Mouse (Mus musculus) liver, embryonic 11.5 days (tissue): ENCODE data around the gene Phf7. TPM values are rescaled to one million over a fixed set of nuclear protein-coding genes. Genes with fewer than 3 reads are reported as not detected.

ENCODE experiments used
- ATAC-seq: fragments of 200-750 bp; cut with Nextera tagmentation; replicated peaks from 2 replicates; pipeline ENCODE4 v1.8.0; 2017; ENCODE audit warnings: moderate number of reproducible peaks, mild to moderate bottlenecking, moderate TSS enrichment, moderate library complexity; ENCODE audit not compliant: low FRiP score
- DNase-seq: peaks from one replicate; pipeline ENCODE4 v3.0.0-alpha.2; 2017; ENCODE audit warnings: low spot score
- H3K27ac ChIP-seq: fragments of 300-500 bp; sonication (generic); 2 replicates; pipeline ENCODE4 v1.5.1; 2014; ENCODE audit warnings: mild to moderate bottlenecking, low read depth, low read length, control low read depth
- H3K27me3 ChIP-seq: fragments of 300-500 bp; sonication (generic); replicated peaks from 2 replicates; pipeline ENCODE4 v1.6.1; 2014; ENCODE audit warnings: low read length, mixed read lengths; ENCODE audit not compliant: control insufficient read depth, insufficient read depth
- H3K36me3 ChIP-seq: fragments of 300-500 bp; sonication (generic); 2 replicates; pipeline ENCODE4 v1.6.1; 2014; ENCODE audit warnings: mild to moderate bottlenecking, low read length, moderate library complexity, mixed read lengths; ENCODE audit not compliant: control insufficient read depth, insufficient read depth
- H3K4me1 ChIP-seq: fragments of 300-500 bp; sonication (generic); replicated peaks from 2 replicates; pipeline ENCODE4 v1.6.1; 2014; ENCODE audit warnings: low read length, mixed read lengths; ENCODE audit not compliant: control insufficient read depth, insufficient read depth
- H3K4me2 ChIP-seq: fragments of 300-500 bp; sonication (generic); 2 replicates; pipeline ENCODE4 v1.6.1; 2014; ENCODE audit warnings: mild to moderate bottlenecking, control low read depth, moderate library complexity
- H3K4me3 ChIP-seq: fragments of 300-500 bp; sonication (generic); 2 replicates; pipeline ENCODE4 v1.5.1; 2014; ENCODE audit warnings: low read depth, low read length, control low read depth
- H3K9ac ChIP-seq: fragments of 300-500 bp; sonication (generic); 2 replicates; pipeline ENCODE4 v1.6.1; 2014; ENCODE audit warnings: low read depth, low read length, control low read depth
- H3K9me3 ChIP-seq: fragments of 300-500 bp; sonication (generic); 2 replicates; pipeline ENCODE4 v1.6.1; 2016; ENCODE audit warnings: low read length, inconsistent platforms, mixed read lengths; ENCODE audit not compliant: control insufficient read depth
- WGBS: fragments of 180-500 bp; shearing (Covaris S2); extraction: QIAGEN DNeasy Blood & Tissue Kit; methylation state at CpG from one replicate; pipeline ENCODE4 v1.1.7; 2014; 5-methylcytosine and 5-hydroxymethylcytosine counted together
- polyA plus RNA-seq: library from polyadenylated mRNA; unstranded; fragments of >200 nt; fragmentation: Nextera tagmentation; extraction: Ambion mirVana; gene quantifications from 2 replicates; pipeline ENCODE4 v1.2.1, GENCODE M21; 2014

Phf7 gene
- polyA plus RNA-seq, 1 experiment from 2014 or later: 15.0 TPM

GRCm38 (mm10) chr14:31197547-31198516 lies 53.3 kb downstream of the Phf7 start:
- Histone ChIP-seq H3K9me3 (no peaks in the 10 kb centered on the region), H3K27me3 (no peaks in the 10 kb centered on the region), H3K36me3 (peaks cover 36% of the 10 kb centered on the region), H3K4me2 (no peak overlapping the region), H3K4me3 (no peak overlapping the region), H3K27ac (no peak overlapping the region), H3K4me1 (peaks cover 7% of the 10 kb centered on the region), H3K9ac (no peak overlapping the region)
- 73% methylated on average over 16 of the region's 16 CpGs for WGBS
- ATAC-seq (no peak; the same call in 1 of the 2 replicates), DNase-seq (no peak)

- DNase-seq (no peak), ATAC-seq (no peak)
- Histone ChIP-seq H3K9me3 (no peaks in the 10 kb centered on the region), H3K4me3 (no peak overlapping the region), H3K36me3 (peaks cover 40% of the 10 kb centered on the region), H3K27ac (peak overlapping the region; percentile 45; the same call in 1 of the 2 replicates), H3K27me3 (no peaks in the 10 kb centered on the region), H3K4me2 (no peak overlapping the region), H3K9ac (no peak overlapping the region), H3K4me1 (peaks cover 7% of the 10 kb centered on the region)
These were observed 55.1 kb downstream of the Phf7 start for GRCm38 (mm10) chr14:31195968-31196367.

GRCm38 (mm10) chr14:31195521-31195920 lies 55.6 kb downstream of the Phf7 start:
- no peak for DNase-seq
- no peak overlapping the region for H3K4me2 ChIP-seq
- H3K36me3 ChIP-seq: peaks cover 40% of the 10 kb centered on the region
- no peak for ATAC-seq
- no peaks in the 10 kb centered on the region for H3K9me3 ChIP-seq
- peak overlapping the region; percentile 45; the same call in 1 of the 2 replicates for H3K27ac ChIP-seq
- H3K9ac ChIP-seq: no peak overlapping the region
- peaks cover 7% of the 10 kb centered on the region for H3K4me1 ChIP-seq
- H3K4me3 ChIP-seq: no peak overlapping the region
- no peaks in the 10 kb centered on the region for H3K27me3 ChIP-seq
- 89% methylated on average over 4 of the region's 4 CpGs for WGBS

GRCm38 (mm10) chr14:31194891-31195513 lies 56.1 kb downstream of the Phf7 start:
- Histone ChIP-seq H3K9me3 (no peaks in the 10 kb centered on the region), H3K4me2 (no peak overlapping the region), H3K27ac (peak overlapping the region; percentile 45; the same call in 1 of the 2 replicates), H3K36me3 (peaks cover 41% of the 10 kb centered on the region), H3K4me3 (no peak overlapping the region), H3K4me1 (peaks cover 7% of the 10 kb centered on the region), H3K9ac (no peak overlapping the region), H3K27me3 (no peaks in the 10 kb centered on the region)
- DNase-seq (no peak), ATAC-seq (no peak)
- WGBS: 61% methylated on average over 14 of the region's 14 CpGs

GRCm38 (mm10) chr14:31194441-31194840 lies 56.7 kb downstream of the Phf7 start:
- H3K4me3 ChIP-seq: no peak overlapping the region
- H3K4me1 ChIP-seq: peaks cover 7% of the 10 kb centered on the region
- H3K27ac ChIP-seq: no peak overlapping the region
- H3K36me3 ChIP-seq: peaks cover 45% of the 10 kb centered on the region
- no peaks in the 10 kb centered on the region for H3K9me3 ChIP-seq
- no peak for DNase-seq
- no peak for ATAC-seq
- no peak overlapping the region for H3K9ac ChIP-seq
- WGBS: 78% methylated on average over 2 of the region's 2 CpGs
- no peaks in the 10 kb centered on the region for H3K27me3 ChIP-seq
- no peak overlapping the region for H3K4me2 ChIP-seq

- H3K4me2 ChIP-seq: no peak overlapping the region
- H3K9me3 ChIP-seq: no peaks in the 10 kb centered on the region
- no peak for DNase-seq
- H3K36me3 ChIP-seq: peaks cover 47% of the 10 kb centered on the region
- H3K27ac ChIP-seq: no peak overlapping the region
- no peak overlapping the region for H3K4me3 ChIP-seq
- no peak for ATAC-seq
- 85% methylated on average over 7 of the region's 7 CpGs for WGBS
- H3K27me3 ChIP-seq: no peaks in the 10 kb centered on the region
- H3K9ac ChIP-seq: no peak overlapping the region
- H3K4me1 ChIP-seq: peaks cover 7% of the 10 kb centered on the region
These were observed 57.3 kb downstream of the Phf7 start for GRCm38 (mm10) chr14:31193791-31194190.

- no peak overlapping the region for H3K4me2 ChIP-seq
- H3K4me1 ChIP-seq: peaks cover 7% of the 10 kb centered on the region; the same call in 1 of the 2 replicates
- H3K27me3 ChIP-seq: no peaks in the 10 kb centered on the region
- H3K9me3 ChIP-seq: no peaks in the 10 kb centered on the region
- H3K9ac ChIP-seq: no peak overlapping the region
- no peak overlapping the region for H3K27ac ChIP-seq
- H3K36me3 ChIP-seq: peaks cover 61% of the 10 kb centered on the region
- no peak for ATAC-seq
- WGBS: 83% methylated on average over 2 of the region's 2 CpGs
- no peak overlapping the region for H3K4me3 ChIP-seq
- no peak for DNase-seq
These were observed 59.2 kb downstream of the Phf7 start for GRCm38 (mm10) chr14:31191936-31192335.

GRCm38 (mm10) chr14:31189348-31189747 lies 61.8 kb downstream of the Phf7 start:
- DNase-seq (no peak), ATAC-seq (no peak)
- Histone ChIP-seq H3K27ac (no peak overlapping the region; the same call in 1 of the 2 replicates), H3K4me1 (no peaks in the 10 kb centered on the region; the same call in 1 of the 2 replicates), H3K9me3 (no peaks in the 10 kb centered on the region), H3K9ac (no peak overlapping the region), H3K4me2 (no peak overlapping the region), H3K4me3 (no peak overlapping the region), H3K36me3 (peaks cover 75% of the 10 kb centered on the region), H3K27me3 (no peaks in the 10 kb centered on the region)
- 90% methylated on average over 3 of the region's 3 CpGs for WGBS
